Mouse (Mus musculus): ENCODE data around the gene Spg7. TPM values are rescaled to one million over a fixed set of nuclear protein-coding genes. Genes with fewer than 3 reads are reported as not detected.
A peak's percentile ranks its signal among the peaks of the same experiment; 100 is the strongest.

The Spg7 gene
- polyA plus RNA-seq, 1 experiment = 50.3 TPM

DNA sequence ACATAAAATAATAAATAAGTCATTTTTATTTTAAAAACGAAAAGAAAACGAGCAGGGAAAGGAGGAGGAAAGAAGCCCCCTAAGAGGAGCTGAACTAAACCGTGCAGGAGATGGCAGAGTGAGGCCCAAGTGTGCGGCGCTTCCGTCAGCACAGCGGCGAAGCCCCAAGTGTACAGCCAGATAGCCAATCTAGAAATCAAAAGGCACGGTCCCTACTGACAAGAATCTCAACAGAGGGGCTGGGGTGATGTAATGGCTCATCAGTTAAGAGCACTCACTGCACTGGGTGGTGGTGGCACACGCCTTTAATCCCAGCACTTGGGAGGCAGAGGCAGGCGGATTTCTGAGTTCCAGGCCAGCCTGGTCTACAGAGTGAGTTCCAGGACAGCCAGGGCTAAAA is 25.3 kb upstream of the Spg7 start:
- TF ChIP-seq GATA1 (IDR thresholded peaks at IDR 0.05; ENCODE audit: low read length) = peak; percentile 8

DNA sequence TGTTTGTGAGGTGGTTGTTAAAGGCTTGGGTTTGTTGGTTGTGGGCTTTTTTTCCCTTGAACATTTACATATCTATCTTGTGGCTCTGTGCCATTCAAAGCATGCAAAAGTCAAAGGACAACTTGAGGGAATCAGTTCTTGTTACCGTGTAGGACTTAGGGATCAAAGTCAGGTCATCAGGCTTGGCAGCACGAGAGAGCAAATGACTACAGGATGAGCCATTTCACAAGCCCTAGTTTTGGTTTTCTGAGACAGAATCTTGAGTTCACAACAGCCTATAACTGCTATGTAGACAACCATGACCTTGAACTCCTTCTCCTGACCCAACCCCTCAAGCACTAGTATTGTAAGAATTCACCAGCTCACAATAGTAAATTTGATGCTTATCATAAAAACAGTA is 24.4 kb upstream of the Spg7 start:
- TF ChIP-seq GATA1 (IDR thresholded peaks at IDR 0.05; ENCODE audit: low read length) = no peak

DNA sequence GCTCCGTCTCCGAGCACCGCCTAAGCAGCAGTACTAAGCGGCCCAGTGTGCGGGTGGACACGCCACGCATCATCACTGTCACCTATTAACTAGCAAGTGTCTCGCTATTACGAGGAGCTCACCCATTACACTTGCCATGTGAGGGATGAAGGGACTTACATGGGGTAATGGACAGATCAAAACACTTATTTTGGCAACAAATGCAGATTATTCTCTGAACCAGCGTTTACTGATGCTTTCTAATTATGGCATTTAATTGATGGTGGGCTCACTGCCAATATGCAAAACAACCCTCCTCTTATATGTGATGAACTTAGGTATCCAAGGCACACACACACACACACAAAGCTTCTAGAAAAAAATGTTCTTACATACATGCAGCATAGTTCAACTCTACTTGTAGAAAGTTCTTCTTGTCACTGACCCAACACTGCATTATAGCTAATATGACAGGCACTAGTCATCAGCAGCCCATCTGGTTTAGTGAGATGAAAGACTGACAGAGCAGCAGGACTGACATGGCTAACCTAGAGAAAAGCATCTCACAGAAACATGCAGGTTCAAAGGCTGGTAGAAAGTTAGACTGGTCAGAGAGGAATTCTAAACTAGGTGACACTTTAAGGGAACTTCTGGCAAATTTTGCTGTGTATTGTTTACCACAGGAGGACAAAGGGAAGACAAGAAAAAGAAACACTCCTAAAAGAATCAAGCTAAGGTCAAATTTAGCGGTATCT is 23.2 kb upstream of the Spg7 start:
- no peak for TF ChIP-seq GATA1 (IDR thresholded peaks at IDR 0.05; ENCODE audit: low read length)

DNA sequence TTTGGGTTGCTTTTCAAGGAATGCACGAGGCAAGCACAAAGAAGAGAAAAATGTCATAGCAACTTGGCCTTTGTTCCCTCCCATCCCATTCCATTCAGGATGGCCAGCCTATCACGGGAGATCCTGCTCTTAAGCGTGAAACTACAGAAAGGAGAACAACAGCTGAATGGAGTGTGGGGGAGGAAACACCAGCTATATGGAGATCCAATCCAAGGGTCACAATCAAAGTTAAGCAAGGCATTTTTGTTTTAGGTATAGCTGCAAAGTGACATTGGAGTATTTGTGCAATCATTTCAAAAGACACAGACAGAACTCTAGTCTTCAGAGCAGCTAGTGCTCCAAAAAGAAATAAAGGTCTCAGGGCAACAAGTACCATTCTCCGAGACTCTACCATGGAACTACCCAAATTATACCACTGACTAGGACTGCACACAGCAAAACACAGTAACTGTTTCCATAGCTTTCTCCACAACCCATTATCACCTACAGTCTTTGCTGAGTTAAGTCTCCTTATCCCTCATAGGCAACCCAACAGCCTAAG is 22.6 kb upstream of the Spg7 start:
- TF ChIP-seq GATA1 (IDR thresholded peaks at IDR 0.05; ENCODE audit: low read length) = no peak

DNA sequence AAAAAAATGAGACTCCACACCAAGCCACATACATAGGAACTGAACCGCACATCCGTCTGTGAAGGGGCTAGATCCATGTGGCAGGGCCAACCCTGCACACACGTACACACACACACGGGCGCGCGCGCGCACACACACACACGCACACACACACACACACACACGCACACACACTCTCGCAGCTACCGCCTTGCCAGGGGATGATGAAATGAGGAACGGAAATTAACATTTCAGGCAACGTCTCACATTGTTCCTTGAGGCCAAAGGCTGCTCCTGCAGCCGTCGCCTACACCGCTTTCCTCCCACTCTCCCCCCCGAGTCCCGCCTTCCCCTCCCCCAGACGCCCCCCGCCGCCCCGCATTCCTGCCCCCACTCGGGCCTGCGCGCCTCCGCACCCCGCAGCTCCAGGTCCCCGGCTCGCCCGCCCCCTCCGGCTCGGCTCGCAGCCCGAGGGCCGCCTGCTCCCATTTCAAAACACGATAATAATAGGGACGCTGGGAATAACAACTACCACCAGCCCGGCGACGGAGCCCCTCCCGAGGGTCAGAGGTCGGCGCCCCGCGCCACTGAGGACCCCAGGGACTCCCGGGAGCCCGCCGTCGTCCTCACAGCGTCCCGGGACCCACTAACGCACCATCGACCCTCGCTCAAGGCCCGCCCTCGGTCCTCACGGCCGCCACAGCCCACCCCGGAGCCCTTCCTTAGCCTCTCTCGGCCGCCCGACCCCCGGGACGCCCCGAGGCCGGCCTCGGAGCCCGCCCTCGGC is 21.6 kb upstream of the Spg7 start:
- TF ChIP-seq GATA1 (IDR thresholded peaks at IDR 0.05; ENCODE audit: low read length) = no peak

DNA sequence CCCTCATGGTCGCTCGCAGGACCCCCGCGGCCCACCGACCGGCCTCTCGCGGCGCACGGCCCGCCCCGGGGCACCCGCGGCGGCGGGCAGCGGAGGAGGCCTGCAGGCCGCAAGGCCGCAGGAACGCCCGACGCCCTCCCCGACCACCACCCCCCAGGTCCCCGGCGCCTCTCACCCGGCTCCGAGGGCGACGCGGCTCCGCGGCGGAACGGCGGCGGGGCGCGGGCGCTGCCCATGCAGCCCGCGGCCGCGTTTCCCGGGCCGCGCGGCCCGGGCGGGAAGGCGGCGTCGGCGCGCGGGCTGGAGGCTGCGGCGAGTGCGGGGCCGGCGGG is 21.0 kb upstream of the Spg7 start:
- no peak for TF ChIP-seq GATA1 (IDR thresholded peaks at IDR 0.05; ENCODE audit: low read length)

DNA sequence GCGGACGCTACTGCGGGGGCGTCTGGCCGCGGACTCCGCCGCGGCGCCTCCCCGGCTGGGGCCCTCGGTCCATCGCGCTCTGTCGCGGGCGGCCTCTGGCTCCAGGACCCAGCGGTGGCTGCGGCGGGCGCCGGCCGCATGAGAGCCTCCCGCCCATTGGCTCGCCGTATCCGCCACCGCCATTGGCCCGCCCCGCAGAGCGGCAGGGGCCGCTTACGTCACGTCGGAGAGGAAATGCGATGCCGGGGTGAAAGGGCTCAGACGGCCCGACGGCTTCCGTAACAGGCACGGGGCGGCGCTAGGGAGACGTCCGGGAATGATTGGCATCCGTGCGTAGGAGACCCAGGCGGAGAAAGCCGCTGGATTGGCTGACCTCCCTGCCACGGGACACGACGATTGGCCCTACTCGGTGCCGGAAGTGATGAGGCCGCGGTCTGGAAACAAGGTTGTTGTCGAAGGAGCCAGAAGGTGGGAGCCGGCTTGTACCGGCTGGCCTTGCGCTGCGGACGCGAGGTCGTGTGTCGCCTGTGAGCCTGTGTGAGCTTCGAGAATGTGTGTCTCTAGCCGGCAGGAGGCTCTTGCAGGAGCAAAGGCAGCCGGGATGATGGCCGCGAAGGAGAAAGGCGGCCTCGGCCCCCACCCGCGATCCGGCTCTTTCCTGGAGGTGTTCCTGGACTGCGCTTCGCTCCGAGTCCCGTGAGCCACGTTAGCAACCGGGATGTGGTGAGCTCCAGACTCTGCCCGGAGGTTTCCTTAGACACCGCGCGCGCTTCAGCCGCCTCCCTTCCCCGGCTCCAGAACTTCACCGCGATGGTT is 20.4 kb upstream of the Spg7 start, which contains the start of gene Ankrd11:
TSS of gene Ankrd11 (minus strand) at position 120 of the 816 bp plus-strand sequence.
- TF ChIP-seq GATA1 (IDR thresholded peaks at IDR 0.05; ENCODE audit: low read length) = no peak

DNA sequence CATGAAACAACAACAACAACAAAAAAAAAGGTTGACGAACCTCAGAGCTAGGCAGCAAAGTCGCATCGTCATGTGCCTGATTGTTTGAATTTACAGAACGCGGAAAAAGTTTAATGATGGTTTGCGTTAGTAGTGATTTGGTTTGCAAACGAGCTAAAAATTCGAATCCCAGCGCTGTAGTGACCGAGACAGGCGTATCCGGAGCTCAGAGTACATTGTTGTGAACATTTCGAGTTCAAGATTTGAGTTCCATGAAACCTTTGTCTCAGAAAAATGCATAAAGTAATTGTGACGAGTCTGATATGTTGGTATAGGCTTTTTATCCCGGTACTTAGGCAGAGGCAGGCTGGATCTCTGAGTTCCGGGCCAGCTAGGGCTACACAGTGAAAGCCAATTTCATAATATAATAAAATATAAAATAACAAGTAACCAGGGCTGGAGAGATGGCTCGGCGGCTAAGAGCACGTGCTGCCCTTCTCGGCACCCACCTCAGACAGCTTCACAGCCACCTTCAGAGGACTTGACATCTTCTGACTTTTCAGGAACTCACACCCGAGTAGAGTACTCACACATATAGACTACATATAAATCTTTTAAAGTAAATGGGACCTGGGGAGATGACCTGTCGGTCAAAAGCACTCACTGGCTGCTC is 19.6 kb upstream of the Spg7 start:
- no peak for TF ChIP-seq GATA1 (IDR thresholded peaks at IDR 0.05; ENCODE audit: low read length)

DNA sequence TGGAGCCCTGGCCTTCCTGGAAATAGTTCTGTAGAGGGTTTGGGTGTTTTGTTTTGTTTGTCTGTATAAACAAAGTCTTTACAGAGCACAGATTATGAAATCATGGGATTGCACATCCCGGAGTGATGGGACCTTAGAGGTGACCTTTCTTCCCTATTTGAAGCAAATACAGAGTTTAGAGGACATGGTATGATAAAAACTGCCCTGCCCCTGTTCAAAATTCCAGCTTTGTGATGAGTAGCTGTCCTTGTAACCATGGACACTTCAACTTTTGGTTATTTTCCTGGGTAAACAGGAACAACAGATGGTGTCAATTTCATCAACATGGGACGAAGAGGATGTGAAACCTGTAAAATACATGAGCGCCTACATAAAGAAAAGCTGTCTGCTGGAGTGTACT is 18.8 kb upstream of the Spg7 start:
- no peak for TF ChIP-seq GATA1 (IDR thresholded peaks at IDR 0.05; ENCODE audit: low read length)

DNA sequence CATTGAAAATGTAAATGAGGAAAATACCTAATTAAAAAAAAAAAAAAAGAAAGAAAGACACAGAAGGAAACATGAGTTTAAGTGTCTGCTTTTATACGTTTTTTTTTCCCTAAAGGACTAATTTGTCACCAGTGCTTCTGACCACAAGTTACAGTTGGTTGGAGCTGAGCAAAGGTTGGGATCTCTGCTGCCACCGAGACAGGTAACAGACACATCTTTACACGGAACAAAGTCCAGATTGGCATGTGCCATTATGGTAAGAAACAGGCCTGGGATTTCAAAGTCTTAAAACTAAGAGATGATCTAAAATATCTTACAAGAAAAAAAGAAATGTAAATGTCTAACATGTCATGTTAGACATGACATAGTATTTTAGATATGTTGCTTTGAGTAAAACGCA is 16.0 kb upstream of the Spg7 start:
- no peak for TF ChIP-seq GATA1 (IDR thresholded peaks at IDR 0.05; ENCODE audit: low read length)

DNA sequence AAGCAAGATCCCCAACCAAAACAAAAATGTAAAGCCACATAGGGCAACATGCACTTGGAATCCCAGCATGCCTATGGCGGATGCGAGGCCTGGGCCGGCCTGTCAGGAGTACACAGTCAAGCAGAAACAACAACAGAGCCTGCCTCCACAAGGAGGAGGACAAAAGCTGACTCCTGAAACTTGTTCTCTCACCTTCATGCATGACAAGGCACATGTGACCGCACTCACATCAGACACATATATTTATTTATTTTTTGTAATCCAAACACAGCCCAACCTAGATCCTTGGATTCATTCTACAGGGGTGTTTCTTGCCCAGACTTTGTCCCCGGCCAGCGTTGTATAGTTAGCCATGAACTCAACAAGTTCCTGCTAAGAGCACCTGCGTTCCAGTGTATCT is 14.9 kb upstream of the Spg7 start:
- TF ChIP-seq GATA1 (IDR thresholded peaks at IDR 0.05; ENCODE audit: low read length) = no peak

DNA sequence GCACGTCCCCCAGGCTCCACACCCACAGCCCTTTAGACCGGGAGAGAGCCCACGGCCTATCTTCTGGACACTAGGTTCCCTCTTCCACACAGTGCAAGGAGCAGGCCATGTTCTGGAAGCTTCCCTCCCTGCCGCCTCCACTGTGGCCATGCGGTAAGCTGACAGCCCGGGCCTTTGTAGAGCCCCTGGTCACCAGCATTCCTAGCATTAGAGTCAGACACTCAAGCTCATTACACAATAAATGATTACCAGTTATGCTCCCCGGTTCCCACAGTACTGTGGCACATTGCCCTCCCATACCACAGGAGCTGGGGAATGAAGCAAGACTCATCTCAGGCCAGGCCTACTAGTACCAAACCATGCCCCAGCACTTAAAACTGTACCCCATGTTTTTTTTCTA is 14.3 kb upstream of the Spg7 start:
- no peak for TF ChIP-seq GATA1 (IDR thresholded peaks at IDR 0.05; ENCODE audit: low read length)

DNA sequence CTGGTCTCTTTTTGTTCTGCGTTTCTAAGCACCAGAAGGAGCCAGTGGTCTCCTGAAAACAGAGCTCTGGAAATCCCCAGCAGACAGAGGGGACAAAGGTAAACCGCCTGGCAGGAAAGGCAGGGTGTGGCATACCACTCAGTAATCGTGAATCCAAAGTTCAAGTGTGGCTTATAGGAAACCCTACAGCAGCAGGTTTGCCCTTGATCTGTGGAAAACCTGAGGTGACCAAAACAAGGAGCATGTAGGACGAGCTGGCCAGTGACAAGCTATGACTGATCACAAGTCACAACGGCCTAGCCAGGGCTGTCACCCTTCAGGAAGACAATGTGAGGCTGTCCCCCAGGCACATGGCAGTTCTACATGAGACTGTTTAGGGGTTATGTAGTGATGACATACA is 11.3 kb upstream of the Spg7 start:
- no peak for TF ChIP-seq GATA1 (IDR thresholded peaks at IDR 0.05; ENCODE audit: low read length)

DNA sequence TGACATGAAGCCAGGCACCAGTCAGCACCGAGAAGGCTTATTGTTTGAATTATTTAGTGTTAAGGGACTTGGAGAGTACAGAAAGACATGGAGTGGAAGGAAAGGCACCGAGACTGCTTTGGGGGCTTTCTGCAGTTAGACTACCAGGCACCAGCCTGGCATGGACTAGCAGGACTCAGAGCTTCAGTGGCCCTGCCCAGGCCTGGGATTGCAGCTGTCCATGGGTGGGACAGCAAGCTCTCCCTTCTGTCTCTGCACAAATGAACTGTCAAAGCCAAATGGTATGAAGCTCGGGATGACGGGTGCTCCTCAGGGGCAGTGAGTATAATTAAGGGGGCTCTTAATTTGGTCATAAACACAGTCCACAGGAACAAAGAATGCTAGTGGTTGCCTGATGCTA is 1.3 kb downstream of the Spg7 start:
- no peak for TF ChIP-seq GATA1 (IDR thresholded peaks at IDR 0.05; ENCODE audit: low read length)

DNA sequence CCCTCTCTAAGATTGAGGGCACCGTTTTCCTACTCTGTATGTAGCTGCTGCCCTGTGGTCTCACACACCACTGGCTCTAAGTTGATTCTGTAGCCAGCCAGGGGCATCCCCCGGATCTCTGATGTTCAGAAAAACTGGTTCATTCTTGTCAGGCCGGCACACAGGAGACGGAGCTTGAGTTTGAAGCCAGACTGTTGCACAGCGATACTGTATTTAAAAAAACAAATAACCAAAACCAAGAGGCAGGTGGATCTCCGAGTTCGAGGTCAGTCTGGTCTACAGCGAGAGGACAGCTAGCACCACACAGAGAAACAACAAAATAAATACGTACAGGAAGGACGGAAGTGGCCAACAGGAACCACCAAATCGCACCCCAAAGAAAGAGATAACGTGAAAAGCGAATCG is 2.1 kb downstream of the Spg7 start:
- no peak for TF ChIP-seq GATA1 (IDR thresholded peaks at IDR 0.05; ENCODE audit: low read length)
